Mouse (Mus musculus): ENCODE data around the gene Galnt18. TPM values are rescaled to one million over a fixed set of nuclear protein-coding genes. Genes with fewer than 3 reads are reported as not detected.

Galnt18 gene
- total and polyA plus RNA-seq, 2 experiments from 2014 or later = 16.5 to 27.1 TPM

DNA sequence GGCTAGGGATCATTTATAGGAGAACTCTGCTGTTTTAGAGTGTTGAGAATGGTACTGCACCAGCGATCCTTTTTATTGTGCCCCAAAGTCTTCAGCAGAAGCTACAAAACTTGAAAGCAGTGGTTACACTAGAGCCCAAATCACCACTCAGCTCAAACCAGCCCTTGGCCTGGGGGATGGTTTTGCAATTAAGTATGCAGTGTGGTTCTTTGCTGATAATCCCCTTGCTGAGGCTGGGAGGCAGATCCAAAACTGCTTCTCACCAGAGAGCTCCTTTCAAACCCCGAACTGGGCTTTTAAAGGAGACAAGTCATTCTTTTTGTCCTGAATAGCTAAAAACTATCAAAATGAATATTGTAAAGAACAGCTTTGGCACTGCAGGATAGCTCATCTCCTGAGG lies 346.6 kb downstream of the Galnt18 start:
- ATAC-seq (ENCODE audit: insufficient read depth, low read depth) (no peak), DNase-seq (ENCODE audit: low spot score) (no peak)
- H3K27ac ChIP-seq (ENCODE audit: low read depth) = no peak overlapping the region
- no peak overlapping the region for H3K4me3 ChIP-seq (ENCODE audit: low read depth, low read length)
- TF ChIP-seq EP300 (IDR thresholded peaks at IDR 0.05; ENCODE audit: low read depth) (no peak), CTCF (IDR thresholded peaks at IDR 0.05; ENCODE audit: low read depth) (no peak)
- no peak overlapping the region for H3K9ac ChIP-seq (replicated peaks; ENCODE audit: low read depth, low read length)
- 46% methylated on average over 2 of the region's 2 CpGs for WGBS
- H3K36me3 ChIP-seq (replicated peaks; ENCODE audit: control insufficient read depth, insufficient read depth, low read length) = no peaks in the 10 kb centered on the region
- no peaks in the 10 kb centered on the region for H3K27me3 ChIP-seq (ENCODE audit: control insufficient read depth, insufficient read depth, low read length)
- no peak overlapping the region for H3K4me2 ChIP-seq (ENCODE audit: low read depth, low read length)
- peaks cover 13% of the 10 kb centered on the region for H3K4me1 ChIP-seq (ENCODE audit: control insufficient read depth, insufficient read depth)
- no peaks in the 10 kb centered on the region for H3K9me3 ChIP-seq (replicated peaks; ENCODE audit: control insufficient read depth, low read length)

DNA sequence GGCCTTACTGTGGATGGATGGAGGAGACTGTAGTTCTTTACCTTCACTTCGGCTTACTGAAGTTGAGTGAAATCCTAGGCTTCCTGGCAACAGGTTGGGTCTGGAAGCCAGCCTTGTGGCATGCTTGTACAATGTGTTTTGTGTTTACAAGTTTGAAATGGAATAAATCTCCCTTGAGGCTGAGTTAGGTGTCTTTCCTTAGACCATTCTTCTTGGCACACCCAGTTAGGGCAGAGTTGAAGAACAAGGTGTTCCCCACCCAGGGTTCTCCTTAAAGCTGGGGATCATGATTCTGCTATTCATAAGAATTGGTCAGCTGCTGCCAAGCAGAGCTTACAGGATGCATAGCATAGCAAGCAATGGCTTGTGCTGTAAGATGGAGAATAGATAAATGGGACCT lies 352.4 kb downstream of the Galnt18 start:
- H3K4me1 ChIP-seq (ENCODE audit: control insufficient read depth, insufficient read depth) = no peaks in the 10 kb centered on the region
- WGBS = 77% methylated on average over 1 of the region's 1 CpGs
- TF ChIP-seq EP300 (IDR thresholded peaks at IDR 0.05; ENCODE audit: low read depth) (no peak), CTCF (IDR thresholded peaks at IDR 0.05; ENCODE audit: low read depth) (no peak)
- ATAC-seq (ENCODE audit: insufficient read depth, low read depth) (no peak), DNase-seq (ENCODE audit: low spot score) (no peak)
- H3K36me3 ChIP-seq (replicated peaks; ENCODE audit: control insufficient read depth, insufficient read depth, low read length) = no peaks in the 10 kb centered on the region
- no peak overlapping the region for H3K9ac ChIP-seq (replicated peaks; ENCODE audit: low read depth, low read length)
- H3K27ac ChIP-seq (ENCODE audit: low read depth) = no peak overlapping the region
- no peak overlapping the region for H3K4me2 ChIP-seq (ENCODE audit: low read depth, low read length)
- no peaks in the 10 kb centered on the region for H3K27me3 ChIP-seq (ENCODE audit: control insufficient read depth, insufficient read depth, low read length)
- no peaks in the 10 kb centered on the region for H3K9me3 ChIP-seq (replicated peaks; ENCODE audit: control insufficient read depth, low read length)
- H3K4me3 ChIP-seq (ENCODE audit: low read depth, low read length) = no peak overlapping the region

Small RNA genes within 50 kb of the gene (microRNA-seq; reads per million reads assigned to microRNA genes)
- gene Gm25787 = not detected

Other genes with a start within 250 kb of the Galnt18 start
- gene Usp47, start 243.5 kb upstream of the Galnt18 start, total RNA-seq (2014; rRNA removed; ENCODE audit: low replicate concordance) = 44.0 and 58.0 TPM in 2 replicates
- gene Usp47, start 243.5 kb upstream of the Galnt18 start, polyA plus RNA-seq (2015; fragmentation: Nextera tagmentation; extraction: Ambion mirVana) = 34.1 and 39.6 TPM in 2 replicates